35 mouse cellular contexts compared by ENCODE assay signal in genomic region chr7:142190289-142190688, GRCm38 (mm10). TPM values are rescaled to one million over a fixed set of nuclear protein-coding genes. Genes with fewer than 3 reads are reported as not detected.
"Had no signal": no experiment of that assay in that cellular context is flagged by ENCODE, and none has a peak within 500 bp of the region (broad histone marks: within the 10 kb centered on the region; RNA-seq: fewer than 3 reads in every experiment).

Gm10153 (minus strand) TSS chr7:142190389.

- H3K9me3 ChIP-seq: embryonic facial prominence, embryonic 10.5 days; embryonic facial prominence, embryonic 12.5 days; embryonic facial prominence, embryonic 13.5 days; embryonic facial prominence, embryonic 15.5 days; forebrain, embryonic 10.5 days; forebrain, embryonic 12.5 days; forebrain, embryonic 13.5 days; forebrain, embryonic 15.5 days had no signal

- DNase-seq: cerebellum, adult 2 months; cerebellum, adult 8-10 months; cerebellum, adult 9-10 months; cerebellum, adult 9-11 months; cerebellum, postnatal 10 days; cerebellum, postnatal 14 days; cerebellum, postnatal 25 days; cerebellum, postnatal 36 days; embryo, embryonic 11 days; forebrain, postnatal 0 days; gastrocnemius, adult 2 months; gastrocnemius, postnatal 10 days; gastrocnemius, postnatal 14 days; gastrocnemius, postnatal 25 days; gastrocnemius, postnatal 36 days; heart, adult 11 months; heart, adult 18-20 months; heart, adult 2 months had no signal

- H3K9ac ChIP-seq: embryonic facial prominence, embryonic 12.5 days; embryonic facial prominence, embryonic 13.5 days; embryonic facial prominence, embryonic 15.5 days; forebrain, embryonic 12.5 days; forebrain, embryonic 13.5 days; forebrain, embryonic 15.5 days; forebrain, postnatal 0 days had no signal

- H3K4me2 ChIP-seq: embryonic facial prominence, embryonic 12.5 days; embryonic facial prominence, embryonic 13.5 days; embryonic facial prominence, embryonic 15.5 days; forebrain, embryonic 12.5 days; forebrain, embryonic 13.5 days; forebrain, embryonic 15.5 days had no signal

- ATAC-seq: forebrain, embryonic 13.5 days; forebrain, embryonic 14.5 days; forebrain, embryonic 15.5 days; forebrain, embryonic 16.5 days; forebrain, postnatal 0 days had no signal

- H3K27ac ChIP-seq: embryonic facial prominence, embryonic 10.5 days; embryonic facial prominence, embryonic 12.5 days; embryonic facial prominence, embryonic 13.5 days; embryonic facial prominence, embryonic 15.5 days; forebrain, embryonic 10.5 days; forebrain, embryonic 12.5 days; forebrain, embryonic 13.5 days; forebrain, embryonic 15.5 days; gastrocnemius, adult 2 months; heart, adult 2 months had no signal

- H3K4me1 ChIP-seq: embryonic facial prominence, embryonic 10.5 days; embryonic facial prominence, embryonic 12.5 days; embryonic facial prominence, embryonic 13.5 days; embryonic facial prominence, embryonic 15.5 days; forebrain, embryonic 10.5 days; forebrain, embryonic 12.5 days; forebrain, embryonic 13.5 days; forebrain, embryonic 15.5 days had no signal

- H3K27me3 ChIP-seq: forebrain, embryonic 15.5 days had no signal

- H3K4me3 ChIP-seq: embryonic facial prominence, embryonic 10.5 days; embryonic facial prominence, embryonic 12.5 days; embryonic facial prominence, embryonic 13.5 days; embryonic facial prominence, embryonic 15.5 days; erythroblast, embryonic 14.5 days; forebrain, embryonic 10.5 days; forebrain, embryonic 12.5 days; forebrain, embryonic 13.5 days; forebrain, embryonic 15.5 days; gastrocnemius, adult 2 months; heart, adult 2 months had no signal

- H3K36me3 ChIP-seq: embryonic facial prominence, embryonic 10.5 days; embryonic facial prominence, embryonic 12.5 days; embryonic facial prominence, embryonic 13.5 days; embryonic facial prominence, embryonic 15.5 days; forebrain, embryonic 10.5 days; forebrain, embryonic 12.5 days; forebrain, embryonic 15.5 days had no signal

RNA-seq across cellular contexts. Expression of gene Gm10153, which starts in this region (rescaled TPM):
- polyA plus RNA-seq: cerebellum, adult 2 months; cortical plate, adult 2 months; embryonic facial prominence, embryonic 10.5 days; embryonic facial prominence, embryonic 11.5 days; embryonic facial prominence, embryonic 12.5 days; embryonic facial prominence, embryonic 13.5 days; embryonic facial prominence, embryonic 14.5 days; erythroblast, embryonic 14.5 days; forebrain, embryonic 10.5 days; forebrain, embryonic 11.5 days; forebrain, embryonic 12.5 days; forebrain, embryonic 13.5 days; forebrain, embryonic 14.5 days; forebrain, embryonic 15.5 days; forebrain, embryonic 16.5 days; forebrain, postnatal 0 days; frontal cortex, adult 2 months; gonadal fat pad, adult 2 months; heart, adult 2 months had no signal
